Mouse (Mus musculus) bone marrow, adult 2 months (tissue): ENCODE results near the gene Nxf1.

Experiments used
- CTCF ChIP-seq: fragments of 200-500 bp; IDR thresholded peaks from 2 replicates; pipeline ENCODE4 v1.5.1; 2011; ENCODE audit warnings: low read length, control low read depth; ENCODE audit not compliant: control insufficient read depth, insufficient read depth
- POLR2A ChIP-seq: fragments of 200-500 bp; IDR thresholded peaks from 2 replicates; pipeline ENCODE4 v1.6.1; 2011; ENCODE audit warnings: low read depth, mild to moderate bottlenecking, control low read depth, low read length, borderline replicate concordance; ENCODE audit not compliant: control insufficient read depth

- TF ChIP-seq CTCF (no peak), POLR2A (no peak)
Measured at GRCm38 (mm10) chr19:8772996-8773395, 16.1 kb downstream of the Nxf1 start.
